Mouse (Mus musculus): Measurements from ENCODE around the gene Lpar5.

Gene Lpar5

GRCm38 (mm10) chr6:125129710-125130402 lies 62.1 kb downstream of the Lpar5 start:
- no peak for DNase-seq (ENCODE audit: low spot score)

- DNase-seq (ENCODE audit: low spot score), result peak; percentile 88
Measured at GRCm38 (mm10) chr6:125131302-125132156, 63.8 kb downstream of the Lpar5 start, which contains the start of gene Nop2. Gene Nop2, plus strand, starts transcription at chr6:125131909.
